Mouse (Mus musculus) liver, adult 2 months (tissue): ENCODE measurements around the gene Vwa5b2.

Experiments used
- CTCF ChIP-seq: fragments of 200-500 bp; IDR thresholded peaks from 2 replicates; pipeline ENCODE4 v1.5.1; 2011; ENCODE audit warnings: low read depth, low read length, control low read depth
- POLR2A ChIP-seq: fragments of 200-500 bp; IDR thresholded peaks from 2 replicates; pipeline ENCODE4 v1.6.1; 2011; ENCODE audit warnings: low read length, control low read depth; ENCODE audit not compliant: insufficient read depth; ENCODE audit errors: extremely low read depth

DNA sequence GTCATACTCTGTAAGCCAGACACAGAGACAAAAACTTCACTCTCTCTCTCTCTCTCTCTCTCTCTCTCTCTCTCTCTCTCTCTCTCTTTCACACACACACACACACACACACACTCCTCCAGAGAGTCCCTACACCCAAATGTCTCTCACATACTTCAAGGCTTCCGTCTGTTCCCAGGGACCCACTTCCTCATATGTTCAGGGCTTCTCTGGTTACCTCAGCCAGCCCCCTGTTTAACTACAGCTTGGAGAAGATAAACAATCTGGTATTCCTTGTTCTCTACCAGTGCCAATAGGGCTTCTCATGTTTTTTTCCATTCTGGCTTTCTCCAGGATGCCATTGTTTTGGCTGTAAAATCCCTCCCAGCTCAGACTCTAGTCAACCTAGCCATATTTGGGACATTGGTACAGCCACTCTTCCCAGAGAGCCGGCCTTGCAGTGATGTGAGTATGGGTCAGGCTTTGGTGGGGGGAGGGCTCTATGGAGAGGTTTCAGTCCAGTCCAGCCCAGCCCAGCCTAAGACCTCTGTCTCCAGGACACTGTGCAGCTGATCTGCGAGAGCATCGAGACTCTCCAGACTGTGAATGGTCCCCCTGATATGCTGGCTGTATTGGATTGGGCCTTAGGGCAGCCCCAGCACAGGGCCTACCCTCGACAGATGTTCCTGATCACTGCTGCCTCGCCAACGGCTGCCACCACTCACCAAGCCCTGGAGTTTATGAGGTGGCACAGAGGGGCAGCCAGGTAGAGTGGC lies 7.6 kb downstream of the Vwa5b2 start:
- no peak for TF ChIP-seq POLR2A
- no peak for TF ChIP-seq CTCF
